Mouse (Mus musculus): ENCODE results near the gene Col28a1.

DNA sequence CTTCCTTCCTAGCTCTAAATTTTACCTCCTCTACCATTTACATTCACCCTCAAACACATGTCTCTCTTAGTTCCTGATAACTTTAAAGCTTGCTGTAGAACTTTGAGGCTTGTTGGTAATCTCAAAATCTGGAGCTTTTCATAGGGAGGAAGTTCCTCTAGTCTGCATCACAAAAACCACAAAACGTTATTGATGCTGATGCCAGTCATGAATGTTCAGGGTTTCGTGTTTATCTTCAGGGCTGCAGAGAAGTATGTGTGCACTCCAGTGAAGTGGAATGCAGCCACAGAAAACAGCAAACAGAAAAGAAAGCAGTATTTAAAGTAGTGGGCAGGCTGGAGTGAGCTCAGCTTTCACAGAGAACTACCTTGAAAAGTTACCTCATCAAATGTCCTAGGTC, 124.0 kb downstream of the Col28a1 start:
- TF ChIP-seq POLR2A (IDR thresholded peaks at IDR 0.05; ENCODE audit: control insufficient read depth, low read depth, low read length) (no peak), CTCF (IDR thresholded peaks at IDR 0.05; ENCODE audit: control insufficient read depth, insufficient read depth, insufficient replicate concordance, low read depth, low read length) (no peak)

Measured in testis, adult 2 months (tissue).